Mouse (Mus musculus) erythroblast, embryonic 14.5 days (primary cell): ENCODE data around the gene Hils1.

ENCODE experiments used
- GATA1 ChIP-seq: IDR thresholded peaks from 2 replicates; pipeline ENCODE4 v1.6.1; 2012; ENCODE audit warnings: low read length, inconsistent platforms, mixed read lengths
- TAL1 ChIP-seq: IDR thresholded peaks from 3 replicates; pipeline ENCODE4 v1.6.1; 2012; ENCODE audit warnings: low read length, inconsistent platforms, mixed read lengths

DNA sequence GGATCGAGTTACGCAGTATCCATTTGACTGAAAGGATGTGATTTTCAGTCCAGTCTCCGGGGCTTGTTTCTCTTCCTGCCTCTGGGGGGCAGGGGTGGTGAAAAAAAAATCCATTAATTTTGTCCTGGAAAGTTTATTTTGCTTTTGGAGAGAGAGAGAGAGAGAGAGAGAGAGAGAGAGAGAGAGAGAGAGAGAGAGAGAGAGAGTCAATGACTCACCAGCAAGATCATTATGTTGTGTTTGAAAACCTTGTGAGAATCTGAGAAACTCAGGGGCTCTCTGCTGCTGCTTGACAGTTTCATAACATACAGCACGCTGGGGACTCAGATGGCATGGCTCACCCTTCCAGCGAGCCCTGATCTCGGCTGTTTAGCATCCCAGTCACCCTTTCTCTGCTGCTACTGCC is 46.4 kb upstream of the Hils1 start:
- TF ChIP-seq TAL1: no peak
- TF ChIP-seq GATA1: no peak
